Mouse (Mus musculus) gonadal fat pad, adult 2 months (tissue): ENCODE measurements around the gene Ist1. TPM values are rescaled to one million over a fixed set of nuclear protein-coding genes. Genes with fewer than 3 reads are reported as not detected.

ENCODE experiments used
- DNase-seq: peaks from one replicate; pipeline ENCODE4 v3.0.0-alpha.2; 2012; ENCODE audit warnings: low read depth
- polyA plus RNA-seq: library from polyadenylated mRNA; depleted of rRNA; stranded (reverse); fragments of >200 nt; gene quantifications from 2 replicates; pipeline ENCODE4 v1.2.3, GENCODE M21; 2012; rRNA removed

Gene Ist1
- polyA plus RNA-seq, 1 experiment, result 58.4 TPM

- DNase-seq, result no peak
Observed at GRCm38 (mm10) chr8:109682120-109682519, 10.9 kb downstream of the Ist1 start.

DNA sequence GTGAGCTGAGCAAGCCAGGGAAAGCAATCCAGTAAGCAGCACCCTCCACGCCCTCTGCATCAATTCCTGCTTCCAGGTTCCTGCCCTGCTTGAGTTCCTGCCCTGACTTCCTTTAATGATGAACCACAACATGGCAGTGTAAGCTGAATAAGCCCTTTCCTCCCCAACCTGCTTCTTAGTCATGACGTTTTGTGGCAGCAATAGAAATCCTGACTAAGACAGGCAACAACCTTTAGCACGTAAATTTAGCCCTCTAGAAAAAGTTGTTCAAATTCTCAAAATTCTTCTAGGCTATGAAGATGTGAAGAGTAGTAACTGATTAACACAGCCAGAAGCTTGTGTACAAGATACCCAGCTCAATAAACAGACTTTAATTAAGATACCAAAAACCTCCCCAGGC, 11.5 kb downstream of the Ist1 start:
- DNase-seq, result no peak

GRCm38 (mm10) chr8:109675896-109676643, 17.0 kb downstream of the Ist1 start:
- DNase-seq, result no peak

DNA sequence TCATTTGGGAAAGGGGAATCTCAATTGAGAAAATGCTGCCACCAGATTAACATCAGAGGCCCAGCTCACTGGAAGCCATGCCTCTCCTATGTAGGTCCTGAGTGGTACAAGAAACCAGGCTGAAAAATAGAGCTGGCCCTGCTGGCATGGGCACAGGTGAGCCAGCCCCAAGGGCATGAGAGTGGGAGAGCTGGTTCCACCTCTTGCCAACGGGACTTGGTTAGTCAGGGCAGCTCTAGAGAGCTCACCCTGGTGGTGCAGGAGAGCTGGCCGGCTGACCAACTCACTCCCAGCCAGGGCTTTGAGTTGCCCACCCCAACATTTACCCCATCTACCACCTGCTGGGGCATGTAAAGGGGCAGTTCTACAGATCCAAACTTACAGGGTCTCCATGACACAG, 19.5 kb downstream of the Ist1 start:
- DNase-seq, result no peak

GRCm38 (mm10) chr8:109672656-109673055, 20.4 kb downstream of the Ist1 start:
- no peak for DNase-seq

DNA sequence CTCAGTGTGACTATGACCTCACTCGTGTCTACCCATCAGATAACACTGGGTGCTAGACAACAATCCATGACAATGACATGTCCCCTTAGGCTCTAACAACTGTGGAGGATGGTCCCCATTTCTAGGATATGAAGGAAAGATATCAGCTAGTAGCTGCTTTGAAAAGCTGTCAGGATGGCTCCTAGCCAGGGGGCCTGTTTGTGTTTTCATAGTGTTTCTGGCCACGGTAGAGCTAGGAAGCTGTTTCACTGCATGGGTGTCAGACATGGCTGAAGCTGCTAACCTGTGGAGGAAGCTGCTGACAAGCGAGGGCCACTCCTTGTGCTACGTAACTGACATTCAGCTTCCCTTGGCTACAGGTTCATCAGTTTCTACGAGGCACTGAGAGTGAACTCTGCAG, 26.4 kb downstream of the Ist1 start:
- DNase-seq, result no peak

DNA sequence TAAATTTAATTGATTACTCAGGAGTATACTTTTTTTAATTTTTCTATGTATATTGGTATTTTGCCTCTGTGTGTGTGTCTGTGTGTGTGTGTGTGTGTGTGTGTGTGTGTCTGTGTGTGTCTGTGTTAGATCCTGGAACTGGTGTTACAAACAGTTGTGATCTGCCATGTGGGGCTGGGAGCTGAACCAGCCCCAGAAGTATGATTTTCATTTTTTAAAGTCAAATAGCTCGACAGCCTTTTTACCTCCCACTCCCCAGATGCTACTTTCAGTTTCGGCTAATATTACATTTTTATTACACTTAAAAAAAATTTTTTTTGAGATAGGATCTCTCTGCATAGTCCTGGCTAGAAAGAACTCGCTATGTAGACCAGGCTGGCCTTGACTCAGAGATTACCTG, 30.7 kb downstream of the Ist1 start:
- DNase-seq, result no peak

- no peak for DNase-seq
Observed at GRCm38 (mm10) chr8:109656860-109657259, 36.2 kb downstream of the Ist1 start.

GRCm38 (mm10) chr8:109650801-109651200, 42.3 kb downstream of the Ist1 start:
- no peak for DNase-seq

DNA sequence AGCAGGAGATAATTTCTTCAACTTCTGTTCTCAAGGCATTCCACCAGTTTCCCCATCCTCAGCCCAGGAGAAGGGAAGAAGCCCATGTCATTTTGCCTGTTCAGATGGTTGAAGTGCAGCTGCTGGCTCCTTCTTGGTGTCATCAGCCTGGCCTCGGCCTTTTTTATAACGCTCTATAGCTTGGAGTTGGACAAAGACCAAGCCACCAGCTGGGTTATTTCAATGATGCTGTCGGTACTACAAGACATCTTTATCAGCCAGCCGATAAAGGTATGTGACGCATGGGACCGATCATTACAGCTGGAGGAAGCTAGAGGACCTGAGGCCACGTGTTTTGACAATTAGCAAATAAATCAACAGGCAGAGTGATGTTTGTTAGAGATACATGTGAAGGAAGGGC, 44.6 kb downstream of the Ist1 start:
- DNase-seq, result no peak

- no peak for DNase-seq
Observed at GRCm38 (mm10) chr8:109647331-109647730, 45.7 kb downstream of the Ist1 start.

DNA sequence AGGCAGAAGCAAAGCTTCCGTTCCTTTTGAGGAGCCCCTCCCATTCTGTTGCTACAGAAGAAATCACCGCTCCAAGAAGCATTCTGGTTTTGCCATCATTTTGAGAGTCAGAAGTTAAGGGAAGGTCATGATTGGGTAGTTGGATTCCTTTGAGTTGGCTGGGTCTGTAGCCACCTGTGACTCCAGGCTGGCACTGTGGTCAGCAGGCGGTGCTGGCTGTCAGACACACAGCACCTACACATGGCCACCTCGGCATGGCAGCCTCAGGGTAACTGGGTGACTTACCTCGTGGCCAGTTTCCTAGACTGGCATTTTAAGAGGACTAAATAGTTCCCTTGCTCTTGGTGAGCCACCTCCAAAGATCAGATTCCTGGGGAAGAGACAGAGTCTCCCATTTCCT, 51.8 kb downstream of the Ist1 start:
- no peak for DNase-seq

DNA sequence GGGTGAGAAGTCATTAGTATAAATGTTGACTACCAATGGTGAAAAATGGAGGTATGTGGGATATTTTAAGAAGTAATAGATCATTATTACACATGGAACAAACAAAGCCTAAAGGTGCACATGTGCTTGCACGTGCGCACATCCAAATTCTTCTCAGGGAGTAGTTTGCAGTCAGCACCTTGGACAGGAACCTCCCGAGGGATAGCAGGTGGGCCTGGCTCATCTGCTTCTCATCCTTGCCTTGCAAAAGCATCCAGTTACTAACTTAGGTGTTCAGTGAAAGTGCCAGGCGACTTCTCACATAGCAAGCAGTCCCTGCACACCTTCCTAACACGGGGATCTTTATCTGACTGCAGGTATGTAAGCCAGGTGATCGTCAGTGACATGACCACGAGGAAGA, 52.6 kb downstream of the Ist1 start:
- DNase-seq, result no peak

GRCm38 (mm10) chr8:109638851-109639250, 54.2 kb downstream of the Ist1 start:
- no peak for DNase-seq

DNA sequence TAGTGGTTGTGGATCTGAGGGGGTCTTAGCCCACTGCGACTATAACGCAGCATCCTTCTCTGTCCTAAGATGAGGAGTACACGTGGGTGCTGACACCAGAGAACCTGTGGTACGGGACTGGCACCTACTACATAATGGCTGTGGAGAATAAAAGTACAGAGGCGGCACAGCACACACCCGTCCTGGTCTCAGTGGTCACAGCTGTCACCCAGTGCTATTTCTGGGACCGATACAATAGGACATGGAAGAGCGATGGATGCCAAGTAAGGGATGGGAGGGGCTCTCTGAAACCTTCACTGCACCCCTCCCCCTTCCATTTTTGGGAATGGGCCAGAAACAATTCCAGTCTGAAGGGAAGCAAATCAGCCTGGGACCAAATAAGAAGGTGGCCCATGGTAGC, 57.9 kb downstream of the Ist1 start:
- DNase-seq, result no peak

DNA sequence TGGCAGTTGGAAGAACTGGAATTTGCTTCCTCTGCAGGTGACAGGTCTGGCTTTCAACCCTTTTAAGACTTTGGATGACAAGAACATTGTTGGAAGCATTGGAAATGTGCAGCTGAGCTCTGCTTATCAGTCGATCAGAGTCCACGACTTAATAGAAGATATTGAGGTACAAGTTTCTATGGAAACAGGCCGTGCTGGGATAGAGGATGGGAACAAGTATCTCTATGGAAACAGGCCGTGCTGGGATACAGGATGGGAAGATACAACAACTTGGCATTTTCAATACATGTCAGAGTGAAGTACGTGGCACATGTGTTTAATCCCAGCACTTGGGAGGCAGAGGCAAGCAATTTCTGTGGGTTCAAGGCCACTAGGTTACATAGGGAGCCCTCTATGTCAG, 60.6 kb downstream of the Ist1 start:
- no peak for DNase-seq

- DNase-seq, result no peak
Observed at GRCm38 (mm10) chr8:109628638-109629037, 64.4 kb downstream of the Ist1 start.

Other genes with a start within 250 kb of the Ist1 start
- 0.36 and 0.76 TPM in 2 replicates for gene Pmfbp1, start 199.2 kb downstream of the Ist1 start, polyA plus RNA-seq
- gene Dhx38, start 127.4 kb downstream of the Ist1 start, polyA plus RNA-seq, result 14.0 and 16.7 TPM in 2 replicates
- gene Txnl4b, start 127.4 kb downstream of the Ist1 start, polyA plus RNA-seq, result 7.0 and 8.0 TPM in 2 replicates
- gene Hp, start 114.1 kb downstream of the Ist1 start, polyA plus RNA-seq, result 1,443 and 2,456 TPM in 2 replicates
- 26.9 and 28.9 TPM in 2 replicates for gene Dhodh, start 84.6 kb downstream of the Ist1 start, polyA plus RNA-seq
- gene Pkd1l3, start 78.7 kb downstream of the Ist1 start, polyA plus RNA-seq, result 0.26 and 0.85 TPM in 2 replicates
- gene Zfp821, start 12.3 kb upstream of the Ist1 start, polyA plus RNA-seq, result 8.2 and 8.4 TPM in 2 replicates
- gene Atxn1l, start 44.5 kb upstream of the Ist1 start, polyA plus RNA-seq, result 14.4 and 15.2 TPM in 2 replicates
- gene Ap1g1, start 85.3 kb upstream of the Ist1 start, polyA plus RNA-seq, result 44.1 and 44.8 TPM in 2 replicates
- gene Phlpp2, start 175.3 kb upstream of the Ist1 start, polyA plus RNA-seq, result 6.5 and 7.4 TPM in 2 replicates